Mouse (Mus musculus): ENCODE measurements at regions not wholly inside any gene's neighbourhood (a gene's known extent, or its start where the extent isn't known, plus 50 kb on each side); places are given as distances from the start of the nearest gene placed in this dataset.

DNA sequence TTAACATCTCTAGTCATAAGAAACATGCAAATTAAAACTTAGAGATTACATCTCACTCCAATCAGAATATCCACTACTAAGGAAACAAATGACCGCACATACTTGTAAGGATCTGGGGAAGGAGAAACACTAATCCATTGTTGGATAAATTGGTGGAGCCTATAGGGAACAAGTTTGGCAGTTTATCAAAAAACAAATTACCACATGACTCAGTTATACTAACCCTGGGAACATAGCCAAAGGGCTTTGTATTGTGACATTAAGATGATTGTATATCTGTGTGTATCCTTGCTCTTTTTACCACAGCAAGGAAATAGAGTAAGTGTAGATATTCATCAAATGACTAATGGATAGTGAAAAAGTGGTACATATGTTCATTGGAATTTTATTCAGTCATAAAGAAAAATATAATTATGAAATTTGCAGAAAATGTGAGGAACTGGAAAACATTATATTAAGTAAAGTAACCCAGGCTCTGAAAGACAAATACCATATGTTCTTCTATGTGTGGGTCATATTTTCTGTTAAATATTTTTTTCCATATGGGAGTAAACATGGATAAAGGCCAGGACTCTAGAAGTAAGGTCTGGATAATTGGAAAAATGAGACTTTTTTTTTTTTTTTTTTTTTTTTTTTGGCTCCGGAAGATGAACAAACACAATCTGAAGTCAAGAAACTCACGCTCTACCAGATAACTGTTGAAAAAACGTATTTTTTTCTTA, 430.6 kb downstream of the Dmac1 start:
- DNase-seq (ENCODE audit: low spot score), result no peak
- Histone ChIP-seq H3K36me3 (ENCODE audit: control insufficient read depth, insufficient read depth, low read length) (no peaks in the 10 kb centered on the region), H3K9ac (ENCODE audit: low read length) (no peak overlapping the region), H3K27ac (replicated peaks) (no peak overlapping the region), H3K9me3 (ENCODE audit: control insufficient read depth, low read length) (no peaks in the 10 kb centered on the region), H3K4me1 (replicated peaks; ENCODE audit: control insufficient read depth, insufficient read depth) (no peaks in the 10 kb centered on the region), H3K27me3 (ENCODE audit: control insufficient read depth, insufficient read depth, low read length) (no peaks in the 10 kb centered on the region), H3K4me2 (replicated peaks; ENCODE audit: low read depth) (no peak overlapping the region), H3K4me3 (ENCODE audit: low read depth, low read length) (no peak overlapping the region)
- no peak for ATAC-seq (ENCODE audit: low FRiP score, low TSS enrichment)
- TF ChIP-seq CTCF (IDR thresholded peaks at IDR 0.05; ENCODE audit: low read depth) (no peak), EP300 (optimal IDR thresholded peaks at IDR 0.05) (no peak)
- WGBS, result 42% methylated on average over 4 of the region's 4 CpGs

DNA sequence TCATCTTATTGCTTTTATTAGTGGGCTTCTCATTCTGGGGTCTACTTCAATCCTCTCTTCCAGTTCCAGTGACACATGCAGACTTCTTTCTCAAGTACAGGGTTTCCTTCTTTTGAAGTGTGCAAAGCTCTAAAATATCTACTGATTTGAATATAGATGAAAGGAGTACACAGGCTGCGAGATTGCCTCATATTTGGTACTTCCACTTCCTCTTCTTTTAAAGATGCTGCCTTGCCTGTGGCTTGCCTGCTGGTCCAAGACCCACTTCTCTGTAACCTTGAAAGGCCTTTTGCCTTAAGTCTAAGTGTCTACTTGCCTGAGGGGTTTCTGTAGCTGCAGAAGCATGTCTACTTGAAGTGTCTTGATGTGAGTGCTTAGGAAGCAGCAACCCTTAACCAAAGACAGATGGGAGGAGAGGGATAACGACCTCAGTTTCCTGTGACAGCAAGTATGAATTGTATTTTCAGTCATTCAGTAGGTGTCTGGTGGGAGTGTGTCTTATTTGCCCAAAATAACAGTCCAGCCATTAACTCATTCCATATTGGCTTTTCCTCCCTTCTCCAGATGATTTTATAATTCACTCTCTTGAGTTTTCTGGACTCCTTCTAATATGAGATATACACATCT, 479.8 kb downstream of the Dmac1 start:
- H3K36me3 ChIP-seq (ENCODE audit: control insufficient read depth, insufficient read depth, low read length), result no peaks in the 10 kb centered on the region
- no peak overlapping the region for H3K27ac ChIP-seq (replicated peaks)
- H3K9me3 ChIP-seq (ENCODE audit: control insufficient read depth, low read length), result no peaks in the 10 kb centered on the region
- H3K27me3 ChIP-seq (ENCODE audit: control insufficient read depth, insufficient read depth, low read length), result no peaks in the 10 kb centered on the region
- H3K4me1 ChIP-seq (replicated peaks; ENCODE audit: control insufficient read depth, insufficient read depth), result no peaks in the 10 kb centered on the region
- ATAC-seq (ENCODE audit: low FRiP score, low TSS enrichment) (no peak), DNase-seq (ENCODE audit: low spot score) (no peak)
- H3K9ac ChIP-seq (ENCODE audit: low read length), result no peak overlapping the region
- TF ChIP-seq CTCF (IDR thresholded peaks at IDR 0.05; ENCODE audit: low read depth), result no peak
- TF ChIP-seq EP300 (optimal IDR thresholded peaks at IDR 0.05), result no peak
- no peak overlapping the region for H3K4me2 ChIP-seq (replicated peaks; ENCODE audit: low read depth)
- H3K4me3 ChIP-seq (ENCODE audit: low read depth, low read length), result no peak overlapping the region
- 65% methylated on average over 2 of the region's 2 CpGs for WGBS

DNA sequence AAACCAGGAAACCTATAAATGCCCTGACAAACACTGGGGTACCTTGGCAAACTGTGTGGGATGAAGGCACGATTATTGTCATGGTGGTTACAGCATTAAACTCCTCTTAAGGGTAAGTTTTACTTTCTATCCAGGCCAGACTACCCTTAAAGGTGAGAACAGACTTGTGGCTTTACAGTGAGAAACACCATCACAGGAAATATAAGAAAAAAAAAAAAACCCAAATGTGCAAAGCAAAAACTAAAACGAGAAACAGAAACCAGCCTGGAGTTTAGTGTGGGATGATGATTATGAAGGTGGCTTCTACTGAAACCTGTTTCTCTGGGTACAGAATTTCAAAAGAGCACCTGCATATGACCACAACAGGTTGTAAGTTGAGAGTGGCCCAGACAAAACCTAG, 480.6 kb downstream of the Dmac1 start:
- Histone ChIP-seq H3K4me1 (replicated peaks; ENCODE audit: control insufficient read depth, insufficient read depth) (no peaks in the 10 kb centered on the region), H3K27me3 (ENCODE audit: control insufficient read depth, insufficient read depth, low read length) (no peaks in the 10 kb centered on the region), H3K36me3 (ENCODE audit: control insufficient read depth, insufficient read depth, low read length) (no peaks in the 10 kb centered on the region), H3K4me2 (replicated peaks; ENCODE audit: low read depth) (no peak overlapping the region), H3K9ac (ENCODE audit: low read length) (no peak overlapping the region), H3K4me3 (ENCODE audit: low read depth, low read length) (no peak overlapping the region), H3K27ac (replicated peaks) (no peak overlapping the region), H3K9me3 (ENCODE audit: control insufficient read depth, low read length) (no peaks in the 10 kb centered on the region)
- WGBS, result 63% methylated on average over 2 of the region's 2 CpGs
- no peak for ATAC-seq (ENCODE audit: low FRiP score, low TSS enrichment)
- no peak for DNase-seq (ENCODE audit: low spot score)
- TF ChIP-seq EP300 (optimal IDR thresholded peaks at IDR 0.05), result no peak
- TF ChIP-seq CTCF (IDR thresholded peaks at IDR 0.05; ENCODE audit: low read depth), result no peak

DNA sequence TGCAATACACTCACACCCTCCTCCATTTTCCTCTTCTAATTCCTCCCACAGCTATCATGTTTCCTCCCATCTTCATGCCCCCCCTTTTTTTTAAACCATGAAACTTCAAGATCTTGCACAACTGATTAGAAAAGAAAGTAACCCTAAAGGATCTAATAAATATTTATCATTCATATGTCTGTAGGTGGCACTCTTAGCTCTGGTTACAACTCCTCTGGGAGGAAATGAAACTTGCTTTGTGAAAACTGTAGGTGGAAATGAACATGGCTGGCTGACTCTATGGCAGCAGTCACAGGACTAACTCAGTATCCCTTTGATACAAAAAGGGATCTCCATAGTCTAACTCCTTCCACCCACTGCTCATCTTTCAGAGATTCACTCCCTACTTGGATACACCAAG, 481.4 kb downstream of the Dmac1 start:
- no peak overlapping the region for H3K27ac ChIP-seq (replicated peaks)
- H3K4me1 ChIP-seq (replicated peaks; ENCODE audit: control insufficient read depth, insufficient read depth), result no peaks in the 10 kb centered on the region
- H3K27me3 ChIP-seq (ENCODE audit: control insufficient read depth, insufficient read depth, low read length), result no peaks in the 10 kb centered on the region
- no peak overlapping the region for H3K9ac ChIP-seq (ENCODE audit: low read length)
- TF ChIP-seq EP300 (optimal IDR thresholded peaks at IDR 0.05), result no peak
- peak; percentile 24 for TF ChIP-seq CTCF (IDR thresholded peaks at IDR 0.05; ENCODE audit: low read depth)
- ATAC-seq (ENCODE audit: low FRiP score, low TSS enrichment) (no peak), DNase-seq (ENCODE audit: low spot score) (no peak)
- no peaks in the 10 kb centered on the region for H3K36me3 ChIP-seq (ENCODE audit: control insufficient read depth, insufficient read depth, low read length)
- H3K9me3 ChIP-seq (ENCODE audit: control insufficient read depth, low read length), result no peaks in the 10 kb centered on the region
- H3K4me2 ChIP-seq (replicated peaks; ENCODE audit: low read depth), result no peak overlapping the region
- no peak overlapping the region for H3K4me3 ChIP-seq (ENCODE audit: low read depth, low read length)

DNA sequence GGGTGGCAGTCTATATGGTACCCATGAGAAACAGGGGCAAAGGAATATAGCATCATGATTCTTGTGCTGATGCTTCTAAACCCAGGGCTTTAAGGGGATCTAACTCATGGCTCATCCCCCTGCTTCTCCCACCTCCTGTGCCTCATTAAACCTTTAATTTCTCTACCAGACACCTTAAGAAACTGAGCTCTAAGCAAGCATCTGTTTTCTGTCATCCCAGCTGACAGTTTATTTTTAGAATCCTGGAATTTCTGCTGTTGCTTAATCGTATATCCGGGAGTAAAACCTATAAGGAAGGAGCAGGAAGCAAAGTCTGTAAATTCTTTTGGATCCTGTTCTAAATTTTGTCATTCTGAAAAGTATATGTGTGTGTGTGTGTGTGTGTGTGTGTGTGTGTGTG, 505.7 kb downstream of the Kdm4c start:
- ATAC-seq (ENCODE audit: low FRiP score, low TSS enrichment) (no peak), DNase-seq (ENCODE audit: low spot score) (no peak)
- no peaks in the 10 kb centered on the region for H3K4me1 ChIP-seq (replicated peaks; ENCODE audit: control insufficient read depth, insufficient read depth)
- no peaks in the 10 kb centered on the region for H3K36me3 ChIP-seq (ENCODE audit: control insufficient read depth, insufficient read depth, low read length)
- H3K9me3 ChIP-seq (ENCODE audit: control insufficient read depth, low read length), result no peaks in the 10 kb centered on the region
- no peaks in the 10 kb centered on the region for H3K27me3 ChIP-seq (ENCODE audit: control insufficient read depth, insufficient read depth, low read length)
- H3K4me3 ChIP-seq (ENCODE audit: low read depth, low read length), result no peak overlapping the region
- H3K4me2 ChIP-seq (replicated peaks; ENCODE audit: low read depth), result no peak overlapping the region
- WGBS, result 38% methylated on average over 2 of the region's 2 CpGs
- no peak overlapping the region for H3K9ac ChIP-seq (ENCODE audit: low read length)
- TF ChIP-seq EP300 (optimal IDR thresholded peaks at IDR 0.05) (no peak), CTCF (IDR thresholded peaks at IDR 0.05; ENCODE audit: low read depth) (no peak)
- H3K27ac ChIP-seq (replicated peaks), result no peak overlapping the region

DNA sequence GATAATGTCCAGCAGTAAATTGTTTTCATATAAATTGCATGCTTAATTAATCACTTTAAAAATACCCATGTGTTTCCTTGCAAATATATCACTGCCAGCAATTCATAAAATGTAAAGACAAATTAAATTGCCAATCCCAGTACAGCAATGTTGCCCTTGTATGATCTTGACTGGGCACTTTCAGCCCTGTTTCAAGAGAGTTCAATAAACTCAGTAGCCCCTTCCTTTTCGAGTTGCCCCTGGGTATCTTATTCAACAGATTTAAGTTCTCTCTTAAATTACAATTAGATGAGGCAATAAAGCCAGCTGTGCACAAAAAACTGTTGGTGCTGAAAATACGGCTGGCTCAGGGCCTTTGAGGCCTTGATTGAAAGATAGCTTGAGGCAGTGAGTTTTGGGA, 497.3 kb downstream of the Kdm4c start:
- WGBS, result 63% methylated on average over 2 of the region's 2 CpGs
- no peaks in the 10 kb centered on the region for H3K27me3 ChIP-seq (ENCODE audit: control insufficient read depth, insufficient read depth, low read length)
- H3K36me3 ChIP-seq (ENCODE audit: control insufficient read depth, insufficient read depth, low read length), result no peaks in the 10 kb centered on the region
- TF ChIP-seq EP300 (optimal IDR thresholded peaks at IDR 0.05) (no peak), CTCF (IDR thresholded peaks at IDR 0.05; ENCODE audit: low read depth) (no peak)
- no peak overlapping the region for H3K9ac ChIP-seq (ENCODE audit: low read length)
- DNase-seq (ENCODE audit: low spot score), result no peak
- no peaks in the 10 kb centered on the region for H3K9me3 ChIP-seq (ENCODE audit: control insufficient read depth, low read length)
- ATAC-seq (ENCODE audit: low FRiP score, low TSS enrichment), result no peak
- no peak overlapping the region for H3K4me3 ChIP-seq (ENCODE audit: low read depth, low read length)
- no peak overlapping the region for H3K27ac ChIP-seq (replicated peaks)
- H3K4me2 ChIP-seq (replicated peaks; ENCODE audit: low read depth), result no peak overlapping the region
- H3K4me1 ChIP-seq (replicated peaks; ENCODE audit: control insufficient read depth, insufficient read depth), result no peaks in the 10 kb centered on the region
